Mouse (Mus musculus) olfactory bulb, adult 2 months (tissue): Measurements from ENCODE around the gene P3h2.

Experiments
- CTCF ChIP-seq: fragments of 200-500 bp; IDR thresholded peaks from 2 replicates; pipeline ENCODE4 v1.5.1; 2012; ENCODE audit warnings: low read depth, mild to moderate bottlenecking, low read length, moderate library complexity; ENCODE audit not compliant: insufficient read depth
- POLR2A ChIP-seq: fragments of 200-500 bp; IDR thresholded peaks from 2 replicates; pipeline ENCODE4 v1.6.1; 2012; ENCODE audit warnings: mild to moderate bottlenecking, low read depth, low read length, moderate library complexity; ENCODE audit not compliant: insufficient read depth

GRCm38 (mm10) chr16:26070376-26070775 is 35.2 kb downstream of the P3h2 start:
- TF ChIP-seq POLR2A = no peak
- TF ChIP-seq CTCF = no peak
